Mouse (Mus musculus) liver, adult 2 months (tissue): ENCODE measurements around the gene Lxn.

Source experiments
- CTCF ChIP-seq: fragments of 200-500 bp; IDR thresholded peaks from 2 replicates; pipeline ENCODE4 v1.5.1; 2011; ENCODE audit warnings: low read depth, low read length, control low read depth
- POLR2A ChIP-seq: fragments of 200-500 bp; IDR thresholded peaks from 2 replicates; pipeline ENCODE4 v1.6.1; 2011; ENCODE audit warnings: low read length, control low read depth; ENCODE audit not compliant: insufficient read depth; ENCODE audit errors: extremely low read depth

- TF ChIP-seq CTCF (peak; percentile 52), POLR2A (no peak)
These were observed 49.1 kb upstream of the Lxn start for GRCm38 (mm10) chr3:67512807-67513206.
